Mouse (Mus musculus): ENCODE measurements at regions not wholly inside any gene's neighbourhood (a gene's known extent, or its start where the extent isn't known, plus 50 kb on each side); places are given as distances from the start of the nearest gene placed in this dataset.

- no peak for TF ChIP-seq CTCF (IDR thresholded peaks at IDR 0.05; ENCODE audit: borderline replicate concordance, insufficient read depth, low read depth, low read length)
- TF ChIP-seq POLR2A (IDR thresholded peaks at IDR 0.05; ENCODE audit: borderline replicate concordance, insufficient read depth, low read length) = no peak
Measured at GRCm38 (mm10) chr8:115897521-115898178, 190.1 kb upstream of the Maf start.

Data from cerebellum, adult 2 months (tissue).